Mouse (Mus musculus): ENCODE data around the gene Elovl5. TPM values are rescaled to one million over a fixed set of nuclear protein-coding genes. Genes with fewer than 3 reads are reported as not detected.
A peak's percentile ranks its signal among the peaks of the same experiment; 100 is the strongest.
"Not testable (repeated sequence)": the region's sequence is repeated elsewhere in the genome, so short reads cannot be mapped to it uniquely, and the experiment has no call there.

Gene Elovl5
- total RNA-seq, 4 experiments from 2014 or later = 68.4 to 86.2 (median 76.6) TPM

DNA sequence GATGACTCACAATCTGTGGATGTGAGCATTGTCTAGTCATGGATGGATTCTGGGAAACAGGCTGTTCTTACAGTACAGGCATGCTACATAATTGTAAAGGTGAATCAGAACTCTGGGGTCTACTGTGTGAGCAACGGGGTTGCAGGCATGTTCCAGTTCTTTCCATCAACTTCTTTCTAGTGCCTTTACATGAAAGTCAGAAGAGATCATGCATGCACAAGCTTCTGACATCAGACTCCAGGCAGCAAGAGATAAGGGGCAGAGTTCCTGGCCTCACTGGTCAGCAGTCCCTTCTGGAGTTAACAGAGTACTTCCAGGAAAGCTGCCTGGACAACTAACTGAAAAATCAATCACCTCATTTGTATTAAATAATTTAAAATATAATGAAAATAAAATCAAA lies 75.9 kb downstream of the Elovl5 start:
- DNase-seq (ENCODE audit: low spot score in 2 of 2) = no peak

DNA sequence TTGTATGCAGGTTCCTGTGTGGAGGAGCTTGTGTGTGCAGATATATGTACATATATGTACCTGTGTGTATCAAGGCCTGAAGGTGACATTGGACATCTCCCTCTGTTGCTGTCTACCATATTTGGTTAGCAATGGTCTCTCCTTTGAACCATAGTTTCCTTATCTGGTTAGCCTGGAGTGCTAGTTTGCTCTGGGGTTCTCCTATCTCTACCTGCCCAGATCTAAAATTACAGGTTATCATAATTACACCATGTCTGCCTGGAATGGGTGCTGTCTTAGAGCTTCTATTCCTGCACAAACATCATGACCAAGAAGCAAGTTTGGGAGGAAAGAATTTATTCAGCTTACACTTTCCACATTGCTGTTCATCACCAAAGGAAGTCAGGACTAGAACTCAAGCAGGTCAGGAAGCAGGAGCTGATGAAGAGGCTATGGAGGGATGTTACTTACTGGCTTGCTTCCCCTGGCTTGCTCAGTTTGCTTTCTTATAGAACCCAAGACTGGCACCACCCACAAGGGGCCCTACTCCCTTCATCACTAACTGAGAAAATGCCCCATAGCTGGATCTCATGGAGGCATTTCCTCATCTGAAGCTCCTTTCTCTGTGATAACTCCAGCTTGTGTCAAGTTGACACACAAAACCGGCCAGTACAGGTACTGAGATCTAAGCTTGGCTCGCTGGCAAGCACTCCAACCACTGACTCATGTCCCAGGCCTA lies 76.5 kb downstream of the Elovl5 start:
- DNase-seq (ENCODE audit: low spot score in 2 of 2) = not testable (repeated sequence)

DNA sequence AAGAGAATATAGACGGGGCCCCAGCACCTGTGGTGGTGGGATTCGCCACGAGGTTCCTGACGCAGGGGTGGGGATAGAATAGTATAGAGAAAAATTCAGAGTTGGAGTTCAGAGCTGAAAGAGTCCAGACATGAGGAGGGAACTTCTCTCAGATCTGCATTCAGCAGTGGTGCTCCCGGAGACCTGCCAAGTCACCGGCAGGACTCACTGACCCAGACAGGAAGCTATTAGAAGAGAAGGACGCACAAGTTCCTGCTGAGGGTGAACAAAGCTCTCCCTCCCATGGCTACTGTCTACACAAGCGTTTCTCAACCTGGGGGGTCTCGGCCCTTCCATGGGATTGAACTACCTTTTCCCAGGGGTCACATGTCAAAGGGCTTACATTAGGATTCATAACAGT lies 78.1 kb downstream of the Elovl5 start:
- no peak for DNase-seq (ENCODE audit: low spot score in 2 of 2)

DNA sequence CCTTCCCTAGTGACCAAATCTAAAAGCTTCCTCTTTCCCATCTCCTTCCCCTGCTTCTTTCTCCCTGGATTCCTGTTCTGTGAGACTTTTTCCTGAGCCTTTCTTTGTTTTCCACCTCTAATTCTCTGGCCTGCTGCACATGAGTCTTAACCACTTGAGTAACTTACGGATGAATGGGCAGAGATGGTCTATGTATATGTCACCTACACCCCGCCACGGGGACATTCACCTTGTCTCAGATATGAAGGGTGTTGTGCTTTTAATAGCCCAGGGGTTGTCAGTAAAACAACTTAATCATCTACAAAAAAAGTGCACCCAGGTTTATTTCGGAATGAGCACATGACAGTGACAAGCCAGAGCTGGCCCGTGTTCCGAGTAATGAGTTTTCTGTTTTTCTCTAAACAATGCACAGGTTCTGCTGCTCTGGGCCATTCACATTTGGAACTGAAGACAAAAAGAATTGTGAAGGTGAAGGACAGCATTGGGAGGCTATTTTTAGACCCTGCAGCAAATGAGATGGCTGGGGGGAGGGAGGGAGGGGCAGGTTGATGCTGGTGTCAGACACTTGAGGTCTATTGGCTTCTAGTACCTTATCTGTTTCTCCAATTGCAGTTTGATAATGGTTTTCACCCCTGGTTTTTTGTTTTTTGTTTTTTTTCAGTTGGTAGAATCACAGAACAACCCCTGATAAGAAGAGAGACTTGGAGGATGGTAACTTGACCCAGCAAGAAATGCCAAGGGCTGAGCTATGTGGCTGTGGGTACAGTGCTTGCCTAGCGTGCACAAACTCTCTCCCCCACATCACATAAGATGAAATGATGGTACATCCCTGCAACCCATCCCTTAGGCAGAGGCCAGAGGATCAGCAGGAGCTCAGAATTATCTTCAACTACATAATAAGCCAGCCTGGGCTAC lies 83.7 kb downstream of the Elovl5 start:
- DNase-seq (ENCODE audit: low spot score in 2 of 2) = no peak

DNA sequence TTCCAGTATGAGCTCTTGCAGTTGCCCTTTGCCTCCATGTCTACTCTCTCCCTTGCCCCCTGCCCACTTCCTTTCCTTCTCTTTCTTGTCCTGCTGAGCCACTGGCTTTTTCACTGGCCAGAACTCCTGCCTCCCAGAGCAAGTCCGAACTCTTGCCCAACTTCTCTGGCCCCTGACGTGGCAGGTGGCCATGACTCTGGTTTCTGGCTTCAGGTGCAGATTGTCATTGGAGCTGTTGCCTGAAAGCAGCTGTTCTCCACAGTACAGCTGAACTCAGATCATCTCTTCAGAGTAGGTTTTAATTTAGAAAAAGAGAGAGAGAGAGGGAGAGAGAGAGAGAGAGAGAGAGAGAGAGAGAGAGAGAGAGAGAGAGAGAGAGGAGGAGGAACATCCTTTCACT lies 86.1 kb downstream of the Elovl5 start:
- no peak for DNase-seq (ENCODE audit: low spot score in 2 of 2)

DNA sequence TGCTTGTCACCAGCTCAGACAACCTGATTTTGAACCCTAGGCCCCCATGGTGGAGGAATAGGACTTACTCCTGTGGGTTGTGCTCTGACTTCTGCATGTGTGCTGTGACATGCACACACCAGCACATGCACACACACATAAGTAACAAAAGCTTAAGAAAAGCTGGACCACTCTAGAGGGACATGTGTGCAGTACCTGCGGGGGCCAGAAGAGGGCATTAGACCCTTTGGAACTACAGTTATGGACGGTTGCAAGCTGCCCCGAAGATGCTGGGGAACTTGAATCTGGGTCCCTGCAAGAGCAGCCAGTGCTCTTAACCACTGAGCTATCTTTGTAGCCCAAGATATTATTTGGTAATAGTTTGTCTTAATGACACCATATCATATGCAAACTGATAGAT lies 88.3 kb downstream of the Elovl5 start:
- no peak for DNase-seq (ENCODE audit: low spot score in 2 of 2)

DNA sequence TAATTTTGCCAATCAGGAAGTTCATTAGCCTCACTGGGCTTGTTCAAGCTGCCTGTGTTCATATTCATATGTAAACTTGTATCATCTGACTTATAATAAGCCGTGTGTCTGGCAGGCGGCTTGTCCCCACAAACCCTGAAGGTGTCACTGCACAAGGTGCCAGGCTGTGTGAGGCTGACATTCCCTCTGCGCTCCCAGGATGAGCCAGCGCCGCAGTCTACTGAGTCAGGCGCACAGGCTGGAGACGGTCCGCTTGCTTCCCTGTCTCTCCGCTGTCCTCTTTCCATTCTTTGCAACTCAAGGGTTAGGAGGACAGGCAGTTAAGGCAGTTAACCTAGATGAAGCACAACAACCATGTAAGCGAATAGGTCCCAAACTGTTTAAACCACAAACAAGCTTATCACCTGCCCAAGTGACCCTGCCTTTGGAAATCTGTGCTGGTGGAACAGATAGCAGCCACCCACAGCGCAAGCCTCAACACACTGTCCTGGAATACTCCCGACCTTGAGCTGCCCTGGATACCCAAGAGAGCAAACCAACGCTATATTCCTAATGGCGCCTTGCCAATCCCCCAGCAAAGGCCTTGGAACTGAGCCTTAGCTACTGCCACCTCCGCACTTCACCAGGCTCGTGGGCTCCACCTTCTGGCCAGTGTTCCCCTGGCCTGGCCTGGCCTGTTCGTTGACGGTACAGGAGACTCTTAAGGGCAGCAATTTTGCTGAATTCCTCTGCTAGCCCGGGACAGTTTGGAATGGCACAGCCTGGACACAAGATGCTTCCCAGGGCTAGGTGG lies 89.2 kb downstream of the Elovl5 start:
- peak; percentile 51 to 63 for DNase-seq (ENCODE audit: low spot score in 2 of 2)

DNA sequence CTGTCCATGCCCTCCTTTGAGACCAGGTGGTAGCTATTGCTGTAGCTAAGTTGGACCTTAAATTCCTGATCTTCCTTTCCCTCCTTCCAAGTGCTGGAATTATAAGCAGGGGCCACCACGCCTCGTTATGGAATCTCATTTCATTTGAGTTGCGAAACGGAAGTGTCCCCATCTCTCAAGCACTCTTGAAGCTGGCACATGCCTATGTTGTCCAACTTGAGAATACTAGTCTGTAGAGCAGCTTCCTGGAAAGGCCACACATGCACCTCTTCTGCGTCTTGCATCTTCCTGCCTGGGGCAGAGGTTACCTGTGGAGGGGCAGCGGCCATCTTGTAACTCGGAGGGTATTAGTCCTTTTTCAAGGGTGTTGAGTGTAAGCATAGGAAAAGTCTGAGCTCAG lies 92.2 kb downstream of the Elovl5 start:
- DNase-seq (ENCODE audit: low spot score in 2 of 2) = no peak

DNA sequence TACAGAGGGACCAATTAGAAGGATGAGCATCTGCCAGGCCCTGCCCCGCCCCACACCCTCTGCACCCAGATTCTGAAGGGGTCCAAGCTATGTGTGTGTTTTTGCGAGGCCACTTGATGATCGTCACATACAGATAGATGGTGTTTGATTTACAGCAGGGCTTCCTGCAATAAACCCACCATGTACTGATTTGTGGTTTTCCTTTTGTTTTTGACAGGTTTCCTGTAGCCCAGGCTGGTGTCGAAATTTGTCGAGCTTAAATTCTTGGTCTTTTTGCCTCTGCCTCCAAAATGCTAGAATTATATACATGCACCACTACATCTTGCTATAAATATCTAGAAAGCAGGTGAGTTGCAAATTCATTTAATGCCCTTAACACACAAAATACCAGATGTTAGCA lies 93.0 kb downstream of the Elovl5 start:
- DNase-seq (ENCODE audit: low spot score in 2 of 2) = no peak

DNA sequence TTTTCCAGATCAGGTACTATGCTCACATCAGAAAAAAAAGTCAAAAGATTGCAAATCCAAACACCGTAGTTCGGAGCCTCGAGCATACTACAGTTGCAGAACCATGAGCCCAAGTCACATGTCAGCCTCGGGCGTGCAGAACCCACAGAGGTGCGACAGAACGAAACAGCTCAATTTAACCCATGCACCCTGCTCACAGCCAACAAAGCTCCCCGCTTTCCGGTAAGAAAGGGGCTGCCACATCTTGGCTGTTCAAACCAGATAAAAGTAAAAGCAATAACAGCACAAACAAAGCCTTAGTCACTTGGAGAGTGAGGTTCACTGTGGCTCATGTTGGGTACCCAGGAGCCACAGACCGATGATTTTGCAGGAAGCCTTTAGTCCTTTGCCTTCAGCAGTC lies 93.5 kb downstream of the Elovl5 start:
- DNase-seq (ENCODE audit: low spot score in 2 of 2) = no peak

DNA sequence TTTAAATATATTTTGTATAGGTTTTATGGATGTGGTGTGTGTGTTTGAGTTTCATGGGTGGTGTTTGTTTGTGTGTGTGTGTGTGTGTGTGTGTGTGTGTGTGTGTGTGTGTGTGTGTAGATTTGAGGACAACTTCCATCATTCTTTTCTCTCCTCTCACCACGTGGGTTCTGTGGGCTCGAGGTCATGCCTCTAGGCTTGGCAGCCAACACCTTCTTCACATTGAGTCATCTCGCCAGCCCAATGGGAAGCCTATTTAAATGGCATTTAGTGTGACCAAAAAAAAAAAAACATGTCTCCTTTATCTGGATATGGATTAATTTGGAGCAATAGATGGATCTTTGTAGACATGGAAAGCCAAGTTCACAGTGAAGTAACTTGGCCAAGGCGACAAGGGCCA lies 94.9 kb downstream of the Elovl5 start:
- DNase-seq (ENCODE audit: low spot score in 2 of 2) = no peak

DNA sequence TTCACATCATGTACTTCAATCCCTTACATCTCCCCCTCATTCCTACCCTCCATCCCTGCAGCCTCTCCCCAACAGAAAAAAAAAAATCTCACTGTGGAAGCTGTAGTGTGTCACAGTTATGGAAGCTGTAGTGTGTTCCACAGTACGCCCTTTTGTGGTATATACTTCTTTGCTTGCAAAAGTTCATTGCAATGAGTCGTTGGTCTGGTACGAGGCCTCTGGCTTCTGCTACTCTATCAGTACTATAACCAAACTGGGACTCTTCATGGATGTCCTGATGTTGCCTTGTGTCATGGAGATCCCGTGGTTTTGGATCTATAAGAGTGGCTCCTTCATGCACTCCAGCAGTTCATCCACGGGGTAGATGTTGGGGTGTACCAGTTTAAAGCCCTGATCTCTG lies 95.5 kb downstream of the Elovl5 start:
- DNase-seq (ENCODE audit: low spot score in 2 of 2) = no peak

DNA sequence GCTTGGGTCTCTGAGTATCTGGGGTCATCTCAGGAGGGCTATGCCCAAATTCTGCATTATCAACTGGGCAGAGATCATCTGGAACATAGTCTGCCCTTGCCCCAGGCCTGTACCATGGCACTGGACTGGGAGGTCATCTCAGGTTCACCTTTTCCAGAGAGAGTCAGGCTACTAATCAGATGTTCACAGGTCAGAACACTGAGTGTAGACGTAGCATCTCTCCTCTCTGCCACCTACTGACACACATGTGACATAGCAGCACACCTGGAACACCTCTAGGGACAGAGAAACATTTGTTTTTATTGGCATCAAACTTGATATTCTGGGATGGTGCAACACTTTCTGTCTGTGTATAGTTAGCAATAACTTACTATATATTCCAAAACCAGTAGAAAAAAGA lies 96.6 kb downstream of the Elovl5 start:
- DNase-seq (ENCODE audit: low spot score in 2 of 2) = no peak

DNA sequence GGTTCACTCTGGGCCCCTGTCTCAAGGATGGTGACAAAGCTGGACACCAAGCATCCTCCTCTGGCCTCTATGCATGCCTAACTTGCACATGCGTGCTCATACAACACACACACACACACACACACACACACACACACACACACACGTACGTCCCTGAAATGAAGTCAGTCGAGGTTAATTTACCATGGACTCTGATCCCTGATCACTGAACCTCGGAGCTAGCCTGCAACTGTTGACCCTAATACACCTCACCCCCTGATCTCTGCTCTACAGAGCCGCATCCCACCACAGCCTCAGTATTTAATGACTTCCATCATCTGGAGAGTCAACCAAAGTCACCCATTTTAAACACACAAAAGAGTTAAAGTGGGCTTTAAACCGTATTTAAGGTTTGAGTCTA lies 98.7 kb downstream of the Elovl5 start:
- no peak for DNase-seq (ENCODE audit: low spot score in 2 of 2)

DNA sequence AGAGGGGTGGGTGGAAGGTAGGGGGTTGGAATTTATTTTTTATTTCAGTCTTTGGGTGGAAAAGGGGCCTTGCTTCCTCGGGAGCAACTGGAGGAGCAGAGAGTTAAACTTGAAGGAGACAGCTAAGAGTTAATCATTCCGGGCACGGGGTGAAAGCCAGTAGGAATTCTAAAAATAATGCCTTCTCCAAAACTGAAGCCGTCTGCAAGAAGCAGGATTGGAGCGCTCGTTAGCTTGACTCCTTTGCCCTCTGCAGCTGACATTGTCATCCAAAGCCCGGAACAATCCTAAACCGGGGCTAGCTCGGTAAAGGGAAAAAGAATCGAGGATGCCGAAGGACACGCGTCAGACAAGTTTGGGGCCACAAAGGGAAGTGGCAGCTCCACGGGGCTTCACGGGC lies 99.1 kb downstream of the Elovl5 start:
- no peak for DNase-seq (ENCODE audit: low spot score in 2 of 2)

DNA sequence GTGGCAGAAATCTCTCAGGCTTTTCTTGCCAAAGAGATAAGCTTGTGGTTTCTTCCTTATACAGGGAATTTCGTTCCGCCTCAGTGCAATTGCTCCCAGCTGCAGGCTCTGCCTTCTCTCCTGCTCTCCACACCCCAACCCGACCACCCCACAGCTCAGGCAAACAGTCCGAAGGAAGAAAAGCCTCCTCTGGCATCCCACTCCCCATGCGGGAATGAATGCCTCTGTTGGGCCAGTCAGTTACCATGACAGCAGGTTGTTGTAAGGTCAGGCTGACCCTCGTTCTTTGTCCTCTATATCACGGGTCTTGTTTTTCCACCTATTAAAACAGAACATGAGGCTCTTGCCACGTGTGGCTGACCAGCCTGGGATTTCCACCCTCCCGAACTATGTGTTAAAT lies 104.1 kb downstream of the Elovl5 start:
- DNase-seq (ENCODE audit: low spot score in 2 of 2) = no peak

DNA sequence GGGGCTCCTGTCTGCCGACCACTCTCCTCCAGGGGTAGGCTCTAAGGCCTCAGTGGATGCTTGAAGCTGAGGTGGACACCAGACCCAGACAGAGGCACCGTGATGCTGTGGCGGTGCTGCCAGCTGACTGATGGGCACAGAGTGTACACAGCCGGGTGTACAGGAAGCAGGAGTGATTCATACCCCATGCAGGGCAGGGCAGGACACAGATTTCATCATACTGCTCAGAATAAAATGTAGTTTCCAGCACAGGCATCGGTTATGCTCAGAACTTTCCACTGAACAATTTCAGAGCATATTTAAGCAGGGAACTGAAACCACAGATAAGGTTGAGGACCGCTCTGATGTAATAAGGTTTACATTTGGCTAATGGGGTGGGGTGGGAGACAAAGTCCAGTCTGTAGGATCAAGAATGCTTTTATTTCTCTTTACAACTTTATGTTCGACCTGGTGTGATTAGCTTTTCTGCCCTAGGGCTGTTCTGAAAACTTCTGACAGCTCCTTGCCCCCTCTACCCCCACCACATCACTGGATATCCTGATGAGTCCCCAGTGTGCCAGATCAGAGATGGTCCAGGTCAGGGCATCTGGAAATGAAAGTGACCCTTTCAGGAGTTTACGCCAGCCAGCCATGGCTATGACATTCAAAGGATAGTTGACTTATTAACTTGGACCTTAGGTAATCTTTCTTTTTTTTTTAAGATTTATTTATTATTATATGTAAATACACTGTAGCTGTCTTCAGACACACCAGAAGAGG lies 105.2 kb downstream of the Elovl5 start:
- DNase-seq (ENCODE audit: low spot score in 2 of 2) = no peak

DNA sequence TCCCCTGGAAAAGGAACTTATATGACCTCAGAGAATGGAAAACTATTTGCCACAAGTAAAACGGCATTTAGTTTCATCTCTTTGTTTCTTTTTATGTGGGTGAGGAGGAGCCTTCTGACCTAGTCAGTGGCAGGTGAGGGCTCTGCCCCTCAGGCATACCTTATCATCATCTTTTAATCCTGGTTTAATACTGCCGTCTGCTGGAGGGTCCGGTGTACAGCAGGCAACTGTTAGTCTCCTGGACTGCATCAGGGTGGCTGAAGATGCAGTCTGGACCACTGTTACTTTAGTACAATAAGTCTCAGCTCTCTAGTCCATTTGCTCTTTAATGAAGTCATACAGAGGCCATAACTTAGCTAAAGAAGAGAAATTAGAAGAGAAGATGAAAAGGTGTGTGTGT lies 107.7 kb downstream of the Elovl5 start:
- peak in 1 of 2 experiments; percentile 63 for DNase-seq (ENCODE audit: low spot score in 2 of 2)

DNA sequence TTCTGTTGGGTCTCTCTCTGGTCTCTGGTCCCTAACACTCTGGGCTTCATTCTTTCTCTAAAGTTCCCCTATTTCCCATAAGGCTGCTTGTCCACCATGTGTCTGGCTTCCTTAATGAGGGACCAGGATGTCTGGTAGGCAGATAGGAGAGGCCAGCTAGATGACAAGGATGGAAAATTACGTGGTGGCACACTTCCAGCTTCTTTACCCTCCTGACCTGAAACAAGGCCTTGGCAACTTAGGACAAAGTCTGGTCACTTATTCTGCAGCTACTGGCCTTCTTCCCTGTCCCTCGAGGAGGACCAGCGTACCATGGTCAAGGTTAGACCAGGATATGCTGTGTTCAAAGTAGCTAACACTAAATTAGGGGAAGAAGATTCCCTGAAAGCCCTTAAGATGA lies 109.9 kb downstream of the Elovl5 start:
- DNase-seq (ENCODE audit: low spot score in 2 of 2) = no peak

DNA sequence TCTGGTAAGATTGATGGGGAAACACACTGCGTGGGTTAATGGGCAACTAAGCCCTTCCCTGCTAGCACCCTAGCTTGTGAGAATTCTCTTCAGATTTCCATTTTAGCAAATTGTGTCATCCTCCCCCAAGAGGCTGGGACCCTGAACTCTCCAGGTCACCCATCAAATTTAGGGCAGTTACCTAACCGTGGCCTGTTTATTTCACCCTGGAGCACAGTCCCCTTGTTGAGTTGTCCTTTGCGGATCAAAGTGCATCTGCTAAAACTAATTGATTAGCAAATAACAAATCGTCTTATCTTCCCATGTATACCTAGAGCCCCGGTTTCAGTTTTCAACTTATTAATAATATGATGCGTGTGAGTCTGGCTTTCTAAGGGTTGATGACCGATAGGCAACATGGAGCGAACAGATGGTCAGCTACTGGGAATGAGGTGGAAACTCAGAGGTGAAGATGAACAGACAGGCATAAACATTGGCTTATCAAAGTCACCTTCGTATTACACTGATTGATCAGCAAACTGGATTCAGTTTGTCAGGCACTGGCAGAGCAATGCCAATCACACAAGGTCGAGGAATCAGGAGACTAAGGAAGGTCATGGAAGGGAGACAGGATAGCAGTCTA lies 113.8 kb downstream of the Elovl5 start:
- DNase-seq (ENCODE audit: low spot score in 2 of 2) = no peak

DNA sequence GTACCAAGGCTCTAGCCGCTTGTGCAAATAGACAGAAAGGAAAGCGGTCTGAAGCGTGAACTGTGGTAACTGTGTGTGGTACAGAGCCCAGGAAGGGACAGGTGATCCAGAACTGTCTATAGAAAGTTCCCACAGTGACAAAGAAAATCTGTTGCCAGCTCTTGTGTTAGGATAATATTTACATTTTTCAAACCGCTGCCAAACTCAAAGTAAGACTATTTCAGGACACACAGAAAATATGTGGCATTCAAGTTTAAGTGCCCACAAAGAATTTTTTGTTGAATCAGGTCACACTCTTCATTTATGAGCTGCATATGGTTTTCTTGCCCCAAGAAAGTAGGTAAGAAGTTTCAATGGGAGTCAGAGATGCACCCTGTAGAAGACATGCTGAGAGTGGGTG lies 115.8 kb downstream of the Elovl5 start:
- DNase-seq (ENCODE audit: low spot score in 2 of 2) = no peak
